Mouse (Mus musculus) megakaryocyte, embryonic 14.5 days (primary cell): ENCODE measurements around the gene Cmc2. TPM values are rescaled to one million over a fixed set of nuclear protein-coding genes. Genes with fewer than 3 reads are reported as not detected.

Source experiments
- H3K27me3 ChIP-seq: replicated peaks from 2 replicates; pipeline ENCODE3; 2012; ENCODE audit warnings: inconsistent platforms
- H3K36me3 ChIP-seq: replicated peaks from 2 replicates; pipeline ENCODE3; 2012; ENCODE audit warnings: low read length, inconsistent platforms, mixed read lengths
- H3K4me1 ChIP-seq: 2 replicates; pipeline ENCODE4 v1.6.1; 2012; ENCODE audit warnings: inconsistent platforms
- H3K4me3 ChIP-seq: replicated peaks from 2 replicates; pipeline ENCODE3; 2012; ENCODE audit warnings: moderate library complexity, mild to moderate bottlenecking, inconsistent platforms
- H3K9me3 ChIP-seq: 2 replicates; pipeline ENCODE4 v1.6.1; 2012; ENCODE audit warnings: inconsistent platforms
- FLI1 ChIP-seq: IDR thresholded peaks from 2 replicates; pipeline ENCODE4 v1.6.1; 2012; ENCODE audit warnings: low read length, inconsistent platforms, mixed read lengths
- GATA1 ChIP-seq: IDR thresholded peaks from 3 replicates; pipeline ENCODE4 v1.6.1; 2012; ENCODE audit warnings: mixed read lengths, low read length, inconsistent platforms, borderline replicate concordance
- polyA plus RNA-seq: library from polyadenylated mRNA; stranded (reverse); fragments of >175 nt; gene quantifications from 2 replicates; pipeline ENCODE4 v1.2.3, GENCODE M21; 2012; ENCODE audit warnings: low replicate concordance; ENCODE audit not compliant: insufficient read depth

Cmc2 gene
- polyA plus RNA-seq, 1 experiment, result 36.1 TPM

GRCm38 (mm10) chr8:116921005-116921336 is 284 bp downstream of the Cmc2 start:
- H3K4me3 ChIP-seq, result peak overlapping the region; percentile 99
- peaks cover 33% of the 10 kb centered on the region for H3K36me3 ChIP-seq
- H3K9me3 ChIP-seq, result no peaks in the 10 kb centered on the region
- TF ChIP-seq FLI1 (no peak), GATA1 (no peak)
- H3K4me1 ChIP-seq, result peaks cover 42% of the 10 kb centered on the region
- H3K27me3 ChIP-seq, result no peaks in the 10 kb centered on the region

DNA sequence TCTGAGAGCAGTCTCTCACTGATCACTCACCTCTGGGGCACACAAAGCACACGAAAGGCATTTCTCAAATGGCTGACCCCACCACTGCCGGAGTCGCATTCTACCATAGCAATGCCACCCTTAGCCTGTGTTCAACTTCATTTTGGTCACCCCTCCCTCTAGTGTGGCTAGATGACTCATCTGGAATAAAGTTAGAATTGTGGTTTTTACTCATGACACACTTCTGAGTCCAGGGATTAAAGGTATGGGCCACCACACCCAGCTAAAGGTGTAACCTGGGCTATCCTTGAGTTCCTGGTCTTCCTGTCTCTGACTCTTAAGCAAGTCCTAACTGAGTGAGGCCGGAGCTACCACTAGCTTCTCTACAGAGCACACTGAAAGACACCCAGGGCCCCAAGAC is 15.4 kb downstream of the Cmc2 start:
- H3K36me3 ChIP-seq, result peaks cover 29% of the 10 kb centered on the region
- H3K27me3 ChIP-seq, result no peaks in the 10 kb centered on the region
- TF ChIP-seq GATA1 (no peak), FLI1 (no peak)
- H3K4me1 ChIP-seq, result peaks cover 31% of the 10 kb centered on the region
- H3K9me3 ChIP-seq, result no peaks in the 10 kb centered on the region
- peak overlapping the region; percentile 23 for H3K4me3 ChIP-seq

GRCm38 (mm10) chr8:116905252-116905651 is 16.0 kb downstream of the Cmc2 start:
- peak overlapping the region; percentile 86 for H3K4me3 ChIP-seq
- H3K4me1 ChIP-seq, result peaks cover 31% of the 10 kb centered on the region
- peaks cover 23% of the 10 kb centered on the region for H3K36me3 ChIP-seq

GRCm38 (mm10) chr8:116904736-116905135 is 16.5 kb downstream of the Cmc2 start:
- Histone ChIP-seq H3K4me1 (peaks cover 31% of the 10 kb centered on the region), H3K9me3 (no peaks in the 10 kb centered on the region), H3K36me3 (peaks cover 18% of the 10 kb centered on the region), H3K4me3 (peak overlapping the region; percentile 86), H3K27me3 (no peaks in the 10 kb centered on the region)
- TF ChIP-seq FLI1, result no peak
- no peak for TF ChIP-seq GATA1

More at GRCm38 (mm10) chr8:116905252-116905651, 16.0 kb downstream of the Cmc2 start:
- H3K9me3 ChIP-seq, result no peaks in the 10 kb centered on the region
- H3K27me3 ChIP-seq, result no peaks in the 10 kb centered on the region
- TF ChIP-seq GATA1 (no peak), FLI1 (no peak)

DNA sequence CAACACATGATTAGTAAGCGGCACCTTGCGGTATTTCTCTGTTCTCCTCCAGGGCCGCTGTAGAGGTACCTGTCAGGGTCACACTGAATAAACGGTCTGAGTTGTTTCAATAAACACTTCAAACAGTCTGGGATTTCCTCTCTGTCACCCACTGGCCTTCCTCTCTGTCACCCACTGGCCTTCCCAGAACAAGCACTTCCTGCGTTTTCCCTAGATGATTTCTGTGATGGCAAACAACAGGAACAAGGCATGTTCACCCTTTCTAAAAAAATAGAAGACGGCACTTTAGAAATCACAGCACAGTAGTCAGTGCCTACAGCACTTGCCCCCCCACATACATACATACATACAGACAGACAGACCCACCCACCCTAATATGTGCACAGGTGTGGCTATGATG is 25.7 kb downstream of the Cmc2 start:
- Histone ChIP-seq H3K27me3 (no peaks in the 10 kb centered on the region), H3K36me3 (peaks cover 25% of the 10 kb centered on the region), H3K4me1 (peaks cover 30% of the 10 kb centered on the region), H3K4me3 (no peak overlapping the region), H3K9me3 (no peaks in the 10 kb centered on the region)
- no peak for TF ChIP-seq GATA1
- no peak for TF ChIP-seq FLI1

DNA sequence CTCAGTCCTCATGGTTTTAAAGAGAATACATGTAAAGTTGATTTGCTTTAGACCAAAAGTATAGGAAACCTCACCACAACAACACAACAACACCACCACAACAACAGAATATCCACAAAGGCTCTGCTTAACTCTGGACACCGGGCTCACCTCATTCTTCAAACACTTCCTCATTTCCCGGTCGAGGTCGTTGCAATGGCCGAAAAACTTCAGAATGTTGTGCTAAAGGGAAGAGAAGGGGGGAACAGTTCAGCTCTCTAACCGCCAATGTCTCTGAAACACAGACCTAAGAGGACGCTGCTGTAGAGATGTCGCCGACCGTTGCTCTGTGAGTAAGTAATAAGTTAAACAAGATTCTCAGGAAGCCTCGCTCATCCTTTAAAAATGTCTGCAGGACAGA is 27.3 kb downstream of the Cmc2 start:
- H3K4me3 ChIP-seq, result no peak overlapping the region
- H3K9me3 ChIP-seq, result no peaks in the 10 kb centered on the region
- no peak for TF ChIP-seq GATA1
- TF ChIP-seq FLI1, result no peak
- H3K36me3 ChIP-seq, result peaks cover 38% of the 10 kb centered on the region
- H3K4me1 ChIP-seq, result peaks cover 30% of the 10 kb centered on the region
- no peaks in the 10 kb centered on the region for H3K27me3 ChIP-seq

DNA sequence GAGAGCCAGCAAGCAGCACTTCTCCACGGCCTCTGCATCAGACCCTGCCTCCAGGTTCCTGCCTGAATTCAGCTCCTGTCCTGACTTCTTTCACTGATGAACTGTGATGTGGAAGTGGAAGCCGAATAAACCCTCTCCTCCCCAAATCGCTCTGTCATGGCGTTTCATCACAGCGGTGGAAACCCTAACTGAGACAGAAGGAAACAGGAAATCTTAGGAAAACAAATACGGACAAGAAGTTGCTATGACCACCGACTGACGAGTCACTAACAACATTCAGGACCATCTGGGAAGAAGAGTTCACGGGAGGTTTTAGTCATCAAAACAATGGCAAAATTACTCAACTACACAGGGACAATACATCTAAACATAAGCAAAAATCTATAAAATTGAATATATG is 28.6 kb downstream of the Cmc2 start:
- Histone ChIP-seq H3K4me3 (no peak overlapping the region), H3K27me3 (no peaks in the 10 kb centered on the region), H3K9me3 (no peaks in the 10 kb centered on the region), H3K4me1 (peaks cover 30% of the 10 kb centered on the region), H3K36me3 (peaks cover 51% of the 10 kb centered on the region)
- no peak for TF ChIP-seq GATA1
- TF ChIP-seq FLI1, result no peak

DNA sequence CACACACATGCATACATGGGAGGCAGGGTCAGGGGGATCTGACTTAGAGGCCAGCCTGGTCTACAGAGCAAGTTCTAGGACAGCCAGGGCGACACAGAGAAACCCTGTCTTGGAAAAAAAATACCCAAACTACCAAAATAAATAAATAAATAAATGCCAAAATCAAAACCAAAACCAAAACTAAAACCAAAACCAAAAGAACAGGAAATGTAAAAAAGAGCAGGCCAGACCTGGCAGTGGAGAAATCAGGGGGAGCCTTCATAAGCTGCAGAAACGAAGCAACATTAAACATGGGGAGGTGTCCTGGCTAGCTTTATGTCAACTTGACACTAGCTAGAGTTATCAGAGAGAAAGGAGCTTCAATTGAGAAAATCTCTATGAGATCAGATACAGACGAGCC is 29.1 kb downstream of the Cmc2 start:
- TF ChIP-seq FLI1 (no peak), GATA1 (no peak)
- H3K4me3 ChIP-seq, result peak overlapping the region; percentile 9
- no peaks in the 10 kb centered on the region for H3K27me3 ChIP-seq
- peaks cover 56% of the 10 kb centered on the region for H3K36me3 ChIP-seq
- no peaks in the 10 kb centered on the region for H3K9me3 ChIP-seq
- peaks cover 30% of the 10 kb centered on the region for H3K4me1 ChIP-seq

- H3K36me3 ChIP-seq, result peaks cover 63% of the 10 kb centered on the region
- no peaks in the 10 kb centered on the region for H3K27me3 ChIP-seq
- H3K4me3 ChIP-seq, result no peak overlapping the region
- no peak for TF ChIP-seq FLI1
- TF ChIP-seq GATA1, result no peak
- H3K9me3 ChIP-seq, result peaks cover 2% of the 10 kb centered on the region; the same call in 1 of the 2 replicates
- peaks cover 30% of the 10 kb centered on the region for H3K4me1 ChIP-seq
Measured at GRCm38 (mm10) chr8:116891446-116891845, 29.8 kb downstream of the Cmc2 start.

- TF ChIP-seq FLI1 (no peak), GATA1 (no peak)
- Histone ChIP-seq H3K9me3 (peaks cover 18% of the 10 kb centered on the region), H3K36me3 (peaks cover 59% of the 10 kb centered on the region), H3K4me1 (peaks cover 13% of the 10 kb centered on the region), H3K4me3 (no peak overlapping the region), H3K27me3 (no peaks in the 10 kb centered on the region)
Measured at GRCm38 (mm10) chr8:116887813-116888212, 33.4 kb downstream of the Cmc2 start.

DNA sequence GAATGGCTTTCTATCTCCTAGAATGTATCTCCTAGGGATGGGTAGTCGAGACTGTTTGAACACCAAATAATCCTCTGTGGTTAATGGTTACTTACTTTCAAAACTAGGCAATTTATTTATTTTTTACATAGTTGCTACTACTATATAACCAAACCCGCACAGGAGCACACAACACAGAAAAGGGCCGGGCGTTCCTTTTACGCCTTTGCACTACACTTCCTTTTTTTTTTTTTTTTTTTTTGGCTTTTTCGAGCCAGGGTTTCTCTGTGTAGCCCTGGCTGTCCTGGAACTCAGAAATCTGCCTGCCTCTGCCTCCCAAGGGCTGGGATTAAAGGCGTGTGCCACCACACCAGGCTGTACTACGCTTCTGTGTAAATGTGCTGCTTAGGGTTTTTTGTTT is 39.9 kb downstream of the Cmc2 start:
- Histone ChIP-seq H3K4me1 (no peaks in the 10 kb centered on the region), H3K9me3 (peaks cover 22% of the 10 kb centered on the region), H3K27me3 (no peaks in the 10 kb centered on the region), H3K36me3 (peaks cover 3% of the 10 kb centered on the region), H3K4me3 (no peak overlapping the region)
- TF ChIP-seq FLI1 (no peak), GATA1 (no peak)
